Mouse (Mus musculus) intestine, postnatal 0 days (tissue): ENCODE data around the gene Gm47995. TPM values are rescaled to one million over a fixed set of nuclear protein-coding genes. Genes with fewer than 3 reads are reported as not detected.
A peak's percentile ranks its signal among the peaks of the same experiment; 100 is the strongest.
"Not testable (repeated sequence)": the region's sequence is repeated elsewhere in the genome, so short reads cannot be mapped to it uniquely, and the experiment has no call there.

Experiments
- ATAC-seq: fragments of 200-750 bp; cut with Nextera tagmentation; 2 replicates; pipeline ENCODE4 v1.8.0; 2017; ENCODE audit warnings: mild to moderate bottlenecking, moderate TSS enrichment, moderate library complexity
- H3K27ac ChIP-seq: fragments of 300-500 bp; sonication (generic); 2 replicates; pipeline ENCODE4 v1.5.1; 2014; ENCODE audit warnings: mild to moderate bottlenecking, low read depth, low read length, moderate library complexity
- H3K27me3 ChIP-seq: fragments of 300-500 bp; sonication (generic); replicated peaks from 2 replicates; pipeline ENCODE4 v1.6.1; 2014; ENCODE audit warnings: low read length, mixed read lengths; ENCODE audit not compliant: control insufficient read depth, insufficient read depth
- H3K36me3 ChIP-seq: fragments of 300-500 bp; sonication (generic); 2 replicates; pipeline ENCODE4 v1.6.1; 2014; ENCODE audit warnings: mild to moderate bottlenecking, moderate library complexity; ENCODE audit not compliant: control insufficient read depth, insufficient read depth
- H3K4me1 ChIP-seq: fragments of 300-500 bp; sonication (generic); replicated peaks from 2 replicates; pipeline ENCODE4 v1.6.1; 2014; ENCODE audit warnings: antibody characterized with exemption, low read length, mixed read lengths; ENCODE audit not compliant: control insufficient read depth, insufficient read depth
- H3K4me2 ChIP-seq: fragments of 300-500 bp; sonication (generic); replicated peaks from 2 replicates; pipeline ENCODE4 v1.6.1; 2014; ENCODE audit warnings: low read depth, mild to moderate bottlenecking, moderate library complexity
- H3K4me3 ChIP-seq: fragments of 300-500 bp; sonication (generic); 2 replicates; pipeline ENCODE4 v1.5.1; 2014; ENCODE audit warnings: low read depth, low read length
- H3K9ac ChIP-seq: fragments of 300-500 bp; sonication (generic); 2 replicates; pipeline ENCODE4 v1.6.1; 2014; ENCODE audit warnings: mild to moderate bottlenecking, low read depth, low read length
- H3K9me3 ChIP-seq: fragments of 300-500 bp; sonication (generic); 2 replicates; pipeline ENCODE4 v1.6.1; 2016; ENCODE audit warnings: mixed run types; ENCODE audit not compliant: control insufficient read depth
- CTCF ChIP-seq: sonication (generic); IDR thresholded peaks from 2 replicates; pipeline ENCODE4 v1.5.1; 2016; ENCODE audit warnings: low read depth, mild to moderate bottlenecking, control low read depth, antibody characterized with exemption, moderate library complexity
- WGBS: fragments of 180-500 bp; shearing (Covaris S2); extraction: QIAGEN DNeasy Blood & Tissue Kit; methylation state at CpG from one replicate; pipeline ENCODE4 v1.1.7; 2014; 5-methylcytosine and 5-hydroxymethylcytosine counted together
- polyA plus RNA-seq: library from polyadenylated mRNA; unstranded; fragments of >200 nt; fragmentation: Nextera tagmentation; extraction: Ambion mirVana; gene quantifications from 2 replicates; pipeline ENCODE4 v1.2.1, GENCODE M21; 2015

Gm47995 gene
- not detected in 2 replicates for polyA plus RNA-seq

DNA sequence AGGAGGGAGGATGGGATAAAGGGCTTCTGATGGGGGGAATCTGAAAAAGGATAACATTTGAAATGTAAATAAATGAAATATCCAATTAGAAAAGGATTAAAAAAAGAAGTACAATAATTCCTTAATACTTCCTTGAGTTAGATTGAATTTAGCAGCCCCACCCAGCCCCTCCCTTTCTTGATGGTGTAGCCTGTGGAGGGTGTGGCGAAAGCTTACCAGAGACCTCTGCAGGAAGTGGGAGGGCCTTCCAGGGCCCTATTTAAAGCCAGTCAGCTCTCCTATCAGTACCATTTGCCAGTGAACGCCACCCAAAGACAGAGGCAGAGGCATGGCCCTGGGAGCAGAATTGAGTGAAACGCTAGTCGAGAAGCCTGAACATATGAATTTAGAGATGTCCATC, at the start of gene Gm47995:
Gm47995 (plus strand) TSS at position 329 of the 400 bp plus-strand sequence.
- not testable (repeated sequence) for H3K4me2 ChIP-seq, H3K4me1 ChIP-seq, H3K27me3 ChIP-seq, H3K4me3 ChIP-seq, H3K9me3 ChIP-seq, H3K36me3 ChIP-seq, ATAC-seq, H3K9ac ChIP-seq, H3K27ac ChIP-seq
- WGBS = 67% methylated on average over 1 of the region's 4 CpGs

DNA sequence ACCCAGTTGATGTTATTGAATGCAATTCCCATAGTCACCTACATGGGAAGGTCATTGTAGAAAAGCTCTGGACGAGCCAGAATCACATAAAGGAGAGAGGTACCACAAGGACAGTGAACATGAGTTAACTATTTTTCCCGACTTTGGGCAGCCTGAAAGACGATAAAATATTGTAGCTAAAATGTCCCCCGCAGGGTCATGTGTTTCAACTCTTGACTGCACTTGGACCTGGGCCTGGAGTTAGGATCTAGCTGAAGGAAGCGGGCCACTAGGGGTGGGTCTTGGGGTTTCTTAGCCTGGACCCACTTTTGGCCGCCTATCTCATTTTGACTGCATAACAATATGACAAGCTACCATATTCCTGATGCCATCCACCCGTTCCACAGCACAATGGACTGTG, 48.0 kb upstream of the Gm47995 start:
- Histone ChIP-seq H3K4me2 (no peak overlapping the region), H3K9me3 (no peaks in the 10 kb centered on the region)

DNA sequence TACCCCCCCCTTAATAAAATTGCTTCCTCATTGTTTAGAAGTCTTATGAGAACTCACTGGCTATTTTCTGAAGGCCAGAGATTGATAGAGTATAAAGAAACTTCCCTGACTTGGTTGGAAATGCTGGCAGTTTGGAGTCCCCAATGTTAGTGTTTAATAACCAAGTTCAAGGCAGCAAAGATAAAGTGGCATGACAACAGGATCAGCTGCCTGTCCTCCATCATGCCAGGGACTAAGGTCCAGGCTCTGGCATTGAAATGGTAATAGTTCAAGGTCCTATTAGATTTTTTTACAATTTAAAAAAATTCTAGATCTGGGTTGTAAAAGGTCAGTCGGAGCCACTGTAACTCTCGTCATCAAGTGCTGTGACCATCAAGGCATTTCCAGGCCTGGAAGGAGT, 47.2 kb upstream of the Gm47995 start:
- Histone ChIP-seq H3K4me3 (no peak overlapping the region), H3K4me2 (no peak overlapping the region), H3K27me3 (no peaks in the 10 kb centered on the region), H3K9ac (no peak overlapping the region), H3K36me3 (no peaks in the 10 kb centered on the region), H3K4me1 (no peaks in the 10 kb centered on the region), H3K9me3 (no peaks in the 10 kb centered on the region), H3K27ac (no peak overlapping the region)
- ATAC-seq = peak; percentile 46
- 56% methylated on average over 2 of the region's 2 CpGs for WGBS
- TF ChIP-seq CTCF = no peak

More for the DNA sequence above, 48.0 kb upstream of the Gm47995 start:
- Histone ChIP-seq H3K4me3 (no peak overlapping the region), H3K27ac (no peak overlapping the region), H3K27me3 (no peaks in the 10 kb centered on the region), H3K9ac (no peak overlapping the region), H3K36me3 (no peaks in the 10 kb centered on the region), H3K4me1 (no peaks in the 10 kb centered on the region)
- no peak for ATAC-seq
- no peak for TF ChIP-seq CTCF
- 94% methylated on average over 7 of the region's 7 CpGs for WGBS

DNA sequence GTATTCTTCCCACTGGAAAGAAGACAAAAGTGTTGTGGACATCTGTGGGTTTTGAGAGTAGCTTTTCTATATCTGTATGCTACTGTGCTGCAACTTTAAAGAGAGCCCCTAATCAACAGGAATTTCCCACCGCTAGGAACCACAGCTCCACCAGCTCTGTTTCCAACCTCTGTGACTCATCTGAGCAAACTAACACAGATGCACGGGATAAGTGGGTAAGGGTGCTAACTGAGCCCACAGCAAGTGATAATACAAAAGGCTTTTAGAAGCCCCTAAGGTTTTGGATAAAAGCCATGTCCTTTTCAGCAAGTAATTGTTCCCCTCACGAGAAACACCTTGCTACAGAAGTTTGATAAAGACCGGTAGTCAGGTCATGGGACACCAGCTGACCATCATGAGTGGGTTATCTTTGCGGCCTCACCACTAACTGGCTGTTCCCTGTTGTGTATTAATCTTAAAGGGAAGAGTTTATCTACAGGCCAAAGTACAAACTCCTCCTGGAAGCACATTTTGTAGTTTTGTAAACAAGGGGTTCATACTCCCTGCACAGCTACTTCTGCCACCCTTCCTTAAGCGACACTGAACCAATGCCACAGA, 45.1 kb upstream of the Gm47995 start:
- Histone ChIP-seq H3K36me3 (no peaks in the 10 kb centered on the region), H3K27ac (peak overlapping the region; percentile 37), H3K4me2 (no peak overlapping the region), H3K4me3 (no peak overlapping the region), H3K27me3 (no peaks in the 10 kb centered on the region), H3K9ac (no peak overlapping the region), H3K4me1 (no peaks in the 10 kb centered on the region), H3K9me3 (no peaks in the 10 kb centered on the region)
- 39% methylated on average over 6 of the region's 6 CpGs for WGBS
- TF ChIP-seq CTCF = no peak
- peak; percentile 87 for ATAC-seq

DNA sequence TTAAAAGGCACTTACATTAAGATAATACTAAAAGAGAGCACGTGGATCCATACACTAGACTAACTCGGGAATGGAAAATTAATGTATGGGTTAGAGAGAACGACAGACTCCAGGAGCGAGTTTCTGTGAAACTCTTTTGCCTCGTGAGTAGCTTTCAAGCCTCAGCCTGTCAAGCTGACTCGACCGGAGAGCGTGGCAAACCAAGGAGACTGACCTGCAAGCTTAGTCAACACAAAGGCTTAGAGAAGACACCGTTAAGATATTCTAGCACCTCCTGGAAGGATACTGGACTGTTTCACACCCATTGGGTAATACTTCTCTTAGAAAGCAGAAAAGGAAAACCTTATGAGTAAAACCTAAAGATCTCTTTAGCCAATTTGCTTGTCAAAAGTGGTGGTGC, 44.1 kb upstream of the Gm47995 start:
- WGBS = 84% methylated on average over 9 of the region's 9 CpGs
- not testable (repeated sequence) for H3K9ac ChIP-seq, ATAC-seq, H3K4me3 ChIP-seq, H3K27ac ChIP-seq, H3K36me3 ChIP-seq, H3K4me1 ChIP-seq, H3K27me3 ChIP-seq, H3K4me2 ChIP-seq, H3K9me3 ChIP-seq

DNA sequence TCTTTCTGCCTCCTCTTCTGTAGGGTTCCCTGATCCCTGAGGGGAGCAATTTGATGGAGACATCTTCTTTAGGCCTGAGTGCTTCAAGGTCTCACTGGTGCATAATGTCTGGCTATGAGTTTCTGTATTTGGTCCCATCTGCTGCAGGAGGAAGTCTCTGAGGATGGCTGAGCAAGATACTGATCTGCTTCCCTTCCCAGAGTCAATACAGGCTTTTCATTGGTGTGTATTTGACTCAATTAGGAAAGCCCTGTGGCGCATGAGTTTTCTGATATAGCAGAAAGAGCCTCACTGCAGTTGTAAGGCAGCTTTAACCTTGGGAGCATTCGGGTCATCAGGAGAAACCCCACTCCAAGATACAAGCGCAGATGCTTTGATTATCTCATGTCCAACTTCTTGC, 42.1 kb upstream of the Gm47995 start:
- no peak for TF ChIP-seq CTCF
- 92% methylated on average over 3 of the region's 3 CpGs for WGBS
- Histone ChIP-seq H3K27ac (no peak overlapping the region), H3K27me3 (no peaks in the 10 kb centered on the region), H3K4me3 (no peak overlapping the region), H3K4me1 (no peaks in the 10 kb centered on the region), H3K36me3 (no peaks in the 10 kb centered on the region), H3K4me2 (no peak overlapping the region), H3K9me3 (no peaks in the 10 kb centered on the region), H3K9ac (no peak overlapping the region)
- no peak for ATAC-seq
